Mouse (Mus musculus): ENCODE measurements around the gene Gm8906. TPM values are rescaled to one million over a fixed set of nuclear protein-coding genes. Genes with fewer than 3 reads are reported as not detected.

Gene Gm8906
- not detected for polyA plus RNA-seq (2012; fragmentation: generic; extraction: Trizol)

DNA sequence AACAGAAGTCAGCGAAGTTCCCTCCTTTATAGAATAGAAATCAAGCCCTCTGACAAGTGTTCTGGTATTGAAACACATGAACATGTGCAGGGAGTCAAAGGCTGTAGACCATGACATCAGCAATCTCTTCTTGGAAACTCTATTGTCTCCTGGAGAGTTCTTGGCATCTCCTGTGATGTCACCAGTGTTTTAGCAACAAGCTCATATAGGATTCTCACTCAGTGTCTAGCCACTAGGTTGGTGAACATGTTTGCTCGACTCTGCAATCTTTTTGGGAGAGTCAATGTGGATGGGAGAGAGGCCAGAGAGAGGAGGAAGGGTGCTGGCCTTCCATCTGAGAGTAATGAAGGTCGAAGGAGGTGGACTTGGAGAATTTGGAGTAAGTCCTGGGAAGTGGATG, at the start of gene Gm8906:
Gene Gm8906 (plus strand): TSS at position 301 of the 400 bp plus-strand sequence.

Other genes with a start within 250 kb of the Gm8906 start
- not detected for gene Gm8890, start 246.7 kb upstream of the Gm8906 start, polyA plus RNA-seq (2012; fragmentation: generic; extraction: Trizol)
- gene Speer1, start 161.2 kb upstream of the Gm8906 start, polyA plus RNA-seq (2012; fragmentation: generic; extraction: Trizol): not detected
- not detected for gene Gm8897, start 86.3 kb upstream of the Gm8906 start, polyA plus RNA-seq (2012; fragmentation: generic; extraction: Trizol)
- not detected for gene Gm6460, start 92.2 kb downstream of the Gm8906 start, polyA plus RNA-seq (2012; fragmentation: generic; extraction: Trizol)
- not detected for gene Gm8922, start 179.3 kb downstream of the Gm8906 start, polyA plus RNA-seq (2012; fragmentation: generic; extraction: Trizol)